Mouse (Mus musculus) neural tube, embryonic 15.5 days (tissue): Measurements from ENCODE around the gene Pkd1. TPM values are rescaled to one million over a fixed set of nuclear protein-coding genes. Genes with fewer than 3 reads are reported as not detected.
A peak's percentile ranks its signal among the peaks of the same experiment; 100 is the strongest.

ENCODE experiments used
- ATAC-seq: fragments of 200-750 bp; cut with Nextera tagmentation; 2 replicates; pipeline ENCODE4 v1.8.0; 2017; ENCODE audit warnings: mild to moderate bottlenecking, moderate TSS enrichment, moderate library complexity; ENCODE audit not compliant: low FRiP score
- H3K27ac ChIP-seq: fragments of 300-500 bp; sonication (generic); replicated peaks from 2 replicates; pipeline ENCODE4 v1.5.1; 2015; ENCODE audit warnings: mild to moderate bottlenecking, inconsistent platforms
- H3K27me3 ChIP-seq: fragments of 300-500 bp; sonication (generic); replicated peaks from 2 replicates; pipeline ENCODE4 v1.6.1; 2015; ENCODE audit warnings: inconsistent platforms
- H3K36me3 ChIP-seq: fragments of 300-500 bp; sonication (generic); 2 replicates; pipeline ENCODE4 v1.6.1; 2015; ENCODE audit warnings: inconsistent platforms
- H3K4me1 ChIP-seq: fragments of 300-500 bp; sonication (generic); 2 replicates; pipeline ENCODE4 v1.6.1; 2015; ENCODE audit warnings: inconsistent platforms
- H3K4me2 ChIP-seq: fragments of 300-500 bp; sonication (generic); 2 replicates; pipeline ENCODE4 v1.6.1; 2015; ENCODE audit warnings: inconsistent platforms, mild to moderate bottlenecking, moderate library complexity
- H3K4me3 ChIP-seq: fragments of 300-500 bp; sonication (generic); replicated peaks from 2 replicates; pipeline ENCODE4 v1.5.1; 2015; ENCODE audit warnings: mild to moderate bottlenecking, inconsistent platforms
- H3K9ac ChIP-seq: fragments of 300-500 bp; sonication (generic); replicated peaks from 2 replicates; pipeline ENCODE4 v1.6.1; 2015; ENCODE audit warnings: mild to moderate bottlenecking, inconsistent platforms
- H3K9me3 ChIP-seq: fragments of 300-500 bp; sonication (generic); replicated peaks from 2 replicates; pipeline ENCODE4 v1.6.1; 2016; ENCODE audit warnings: inconsistent platforms
- WGBS: fragments of 180-500 bp; shearing (Covaris S2); methylation state at CpG from one replicate; pipeline ENCODE4 v1.1.7; 2015; ENCODE audit warnings: mixed read lengths; 5-methylcytosine and 5-hydroxymethylcytosine counted together
- polyA plus RNA-seq: library from polyadenylated mRNA; unstranded; fragments of >200 nt; fragmentation: Nextera tagmentation; extraction: Ambion mirVana; gene quantifications from 2 replicates; pipeline ENCODE4 v1.2.1, GENCODE M21; 2015

Gene Pkd1
- polyA plus RNA-seq, 1 experiment from 2014 or later: 31.2 TPM

- Histone ChIP-seq H3K9ac (no peak overlapping the region), H3K4me3 (no peak overlapping the region), H3K27ac (no peak overlapping the region), H3K4me2 (no peak overlapping the region), H3K9me3 (no peaks in the 10 kb centered on the region), H3K4me1 (0 out of 2 replicates have a peak, but pooled peaks cover 3% of the 10 kb centered on the region), H3K27me3 (no peaks in the 10 kb centered on the region), H3K36me3 (peaks cover 98% of the 10 kb centered on the region)
- ATAC-seq: no peak
- WGBS: 94% methylated on average over 8 of the region's 8 CpGs
Measured at GRCm38 (mm10) chr17:24625472-24625871, 75.8 kb downstream of the Pkd1 start.

- H3K36me3 ChIP-seq: peaks cover 71% of the 10 kb centered on the region
- H3K27ac ChIP-seq: no peak overlapping the region
- peaks cover 22% of the 10 kb centered on the region for H3K4me1 ChIP-seq
- no peak for ATAC-seq
- no peak overlapping the region for H3K4me2 ChIP-seq
- no peaks in the 10 kb centered on the region for H3K27me3 ChIP-seq
- no peak overlapping the region for H3K4me3 ChIP-seq
- 55% methylated on average over 5 of the region's 5 CpGs for WGBS
- no peak overlapping the region for H3K9ac ChIP-seq
- no peaks in the 10 kb centered on the region for H3K9me3 ChIP-seq
Measured at GRCm38 (mm10) chr17:24628646-24629045, 79.0 kb downstream of the Pkd1 start.

DNA sequence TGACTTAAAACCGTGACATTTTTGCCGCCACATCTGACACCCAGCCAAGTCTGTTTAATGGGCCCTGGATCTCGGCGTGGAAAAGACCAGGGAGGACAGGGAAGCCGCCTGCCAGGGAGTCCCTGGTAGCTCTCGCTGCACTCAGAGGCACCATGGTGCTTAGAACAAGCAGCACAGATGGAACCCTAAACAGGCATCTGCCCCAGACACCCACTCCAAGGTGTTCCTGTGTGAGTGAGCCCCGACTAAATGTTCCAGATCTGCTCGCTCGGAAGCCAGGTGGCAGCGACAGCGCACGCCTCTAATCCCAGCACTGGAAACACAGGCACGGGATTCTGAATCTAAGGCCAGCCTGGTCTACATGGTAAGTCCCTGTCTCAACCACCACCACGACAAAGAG, 80.4 kb downstream of the Pkd1 start:
- Histone ChIP-seq H3K27ac (no peak overlapping the region), H3K4me1 (peaks cover 26% of the 10 kb centered on the region), H3K9ac (no peak overlapping the region), H3K36me3 (peaks cover 57% of the 10 kb centered on the region), H3K4me3 (no peak overlapping the region), H3K9me3 (no peaks in the 10 kb centered on the region), H3K4me2 (no peak overlapping the region), H3K27me3 (no peaks in the 10 kb centered on the region)
- ATAC-seq: no peak
- 90% methylated on average over 14 of the region's 14 CpGs for WGBS

DNA sequence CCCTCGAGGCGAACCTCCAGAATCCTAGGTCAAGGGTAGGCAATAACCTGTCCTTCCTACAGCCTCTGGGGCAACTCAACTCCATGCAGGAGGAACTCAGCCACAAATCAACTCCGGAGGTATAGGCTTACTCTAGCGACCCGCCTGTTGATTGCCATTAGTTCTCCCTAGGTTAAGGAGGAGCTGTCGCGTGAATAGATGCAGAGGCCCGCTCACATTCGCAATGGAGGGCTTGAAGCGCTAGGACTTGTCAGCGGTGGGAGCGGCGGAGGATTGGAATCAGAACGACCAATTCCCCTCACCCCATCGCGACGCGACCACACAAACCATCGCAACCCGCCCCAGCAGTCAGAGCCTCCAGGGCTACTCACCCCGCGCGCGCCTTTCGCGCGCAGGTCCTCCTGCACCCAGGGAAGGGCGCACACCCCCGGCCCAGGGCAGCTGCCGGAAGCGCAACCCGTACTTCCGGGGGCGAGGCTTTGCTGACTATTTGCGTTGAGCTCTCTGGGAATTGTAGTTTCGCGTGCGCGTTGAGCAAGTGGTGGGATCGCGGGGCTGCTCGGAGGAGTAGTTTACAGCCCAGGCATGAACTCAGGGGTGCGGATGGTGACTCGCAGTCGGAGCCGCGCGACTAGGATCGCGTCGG, 82.7 kb downstream of the Pkd1 start, which contains the start of the genes Tsc2 and Nthl1:
TSS of gene Tsc2 (minus strand) at position 464 of the 646 bp plus-strand sequence.
TSS of gene Nthl1 (plus strand) at position 514 of the 646 bp plus-strand sequence.
- Histone ChIP-seq H3K36me3 (peaks cover 35% of the 10 kb centered on the region), H3K9me3 (no peaks in the 10 kb centered on the region), H3K27me3 (no peaks in the 10 kb centered on the region), H3K9ac (peak within 1 kb of the TSS; percentile 74), H3K4me3 (peak within 1 kb of the TSS; percentile 78), H3K4me2 (peak within 1 kb of the TSS; percentile 91), H3K27ac (peak within 1 kb of the TSS; percentile 83), H3K4me1 (peaks cover 26% of the 10 kb centered on the region)
- peak; percentile 90 for ATAC-seq
- 1% methylated on average over 51 of the region's 51 CpGs for WGBS

DNA sequence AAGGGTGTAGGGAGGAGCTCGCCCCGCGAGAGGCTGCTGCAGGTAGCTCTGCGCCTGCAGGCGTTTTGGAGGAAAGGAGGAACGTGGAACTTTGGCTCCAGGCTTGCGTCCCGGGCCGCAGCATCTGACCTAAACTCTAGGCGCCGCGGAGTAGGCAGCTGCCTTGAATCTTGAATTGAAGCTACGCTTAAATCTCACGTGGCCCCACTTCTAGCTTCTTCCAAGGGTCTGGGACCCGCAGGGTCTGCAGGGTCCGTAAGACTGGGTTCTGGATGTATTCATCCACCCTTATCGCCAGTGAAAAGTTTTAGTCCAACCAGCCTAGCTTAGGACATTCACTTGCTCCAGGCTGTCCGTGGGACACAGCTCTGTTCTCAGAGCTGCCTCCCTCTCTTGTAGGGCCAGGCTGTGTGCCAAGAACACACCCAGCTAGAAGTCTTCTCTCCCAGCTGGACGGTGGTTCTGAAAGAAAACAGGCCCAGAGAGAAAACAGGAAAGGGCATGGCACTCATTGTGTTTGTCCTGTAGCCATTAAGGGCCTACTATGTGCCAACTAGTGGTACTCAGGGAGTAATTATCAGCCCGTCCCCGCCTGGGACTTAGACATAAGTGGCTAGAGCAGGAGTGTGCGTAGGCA, 83.3 kb downstream of the Pkd1 start:
- H3K27ac ChIP-seq: peak overlapping the region; percentile 83
- H3K9me3 ChIP-seq: no peaks in the 10 kb centered on the region
- no peaks in the 10 kb centered on the region for H3K27me3 ChIP-seq
- peak overlapping the region; percentile 78 for H3K4me3 ChIP-seq
- WGBS: 11% methylated on average over 22 of the region's 22 CpGs
- peak overlapping the region; percentile 74 for H3K9ac ChIP-seq
- H3K36me3 ChIP-seq: peaks cover 30% of the 10 kb centered on the region
- peak; percentile 25 for ATAC-seq
- peak overlapping the region; percentile 91 for H3K4me2 ChIP-seq
- peaks cover 26% of the 10 kb centered on the region for H3K4me1 ChIP-seq

GRCm38 (mm10) chr17:24633831-24634230, 84.2 kb downstream of the Pkd1 start:
- Histone ChIP-seq H3K4me2 (no peak overlapping the region), H3K27ac (peak overlapping the region; percentile 83; the same call in 1 of the 2 replicates), H3K36me3 (peaks cover 26% of the 10 kb centered on the region), H3K4me1 (peaks cover 26% of the 10 kb centered on the region), H3K9ac (no peak overlapping the region; the same call in 1 of the 2 replicates), H3K9me3 (no peaks in the 10 kb centered on the region), H3K4me3 (no peak overlapping the region), H3K27me3 (no peaks in the 10 kb centered on the region)
- 97% methylated on average over 11 of the region's 11 CpGs for WGBS
- ATAC-seq: no peak

DNA sequence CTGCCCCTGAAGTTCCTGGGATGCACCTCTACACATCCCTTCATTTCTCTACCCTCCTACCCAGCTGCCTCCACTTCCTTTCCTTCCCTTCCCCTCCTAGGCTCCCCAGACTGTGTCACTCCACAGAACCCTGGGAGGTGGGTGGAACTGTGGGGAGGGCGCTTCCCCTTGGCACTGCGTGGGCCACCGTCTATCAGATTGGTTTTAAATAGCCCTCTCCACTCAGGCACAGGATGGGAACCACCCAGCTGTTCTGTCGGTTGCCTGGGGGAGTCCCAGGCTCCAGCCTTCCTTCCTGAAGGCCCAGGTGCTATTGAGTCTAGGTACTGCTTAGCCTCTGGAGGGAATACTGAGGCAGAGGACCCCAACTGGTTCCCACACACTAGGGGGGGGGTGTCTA, 85.4 kb downstream of the Pkd1 start:
- no peak overlapping the region for H3K4me2 ChIP-seq
- H3K4me3 ChIP-seq: no peak overlapping the region
- peaks cover 15% of the 10 kb centered on the region for H3K36me3 ChIP-seq
- WGBS: 96% methylated on average over 4 of the region's 4 CpGs
- peaks cover 29% of the 10 kb centered on the region for H3K4me1 ChIP-seq
- no peak overlapping the region for H3K27ac ChIP-seq
- H3K9ac ChIP-seq: no peak overlapping the region
- no peak for ATAC-seq
- no peaks in the 10 kb centered on the region for H3K9me3 ChIP-seq
- no peaks in the 10 kb centered on the region for H3K27me3 ChIP-seq

DNA sequence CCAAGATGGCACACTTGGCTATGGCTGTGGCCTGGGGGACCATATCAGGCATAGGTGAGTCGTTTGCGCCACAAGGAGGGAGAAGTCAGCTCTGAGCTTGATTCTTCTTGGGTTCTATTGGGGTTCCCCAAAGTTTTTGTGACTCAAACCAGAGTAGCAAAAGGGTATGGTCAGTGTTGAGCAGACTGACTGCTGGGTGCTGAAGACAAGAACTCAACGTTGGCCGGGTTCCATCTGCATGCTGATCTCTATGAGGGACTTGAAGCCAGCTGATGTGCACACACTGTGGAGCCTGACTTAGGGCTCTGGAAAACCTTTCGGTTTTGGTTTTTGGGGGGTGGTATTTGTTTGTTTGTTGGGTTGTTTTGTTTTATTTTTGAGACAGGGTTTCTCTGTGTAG, 86.1 kb downstream of the Pkd1 start:
- H3K36me3 ChIP-seq: peaks cover 12% of the 10 kb centered on the region
- no peak overlapping the region for H3K27ac ChIP-seq
- 98% methylated on average over 5 of the region's 5 CpGs for WGBS
- no peak overlapping the region for H3K4me2 ChIP-seq
- H3K27me3 ChIP-seq: no peaks in the 10 kb centered on the region
- H3K4me3 ChIP-seq: no peak overlapping the region
- ATAC-seq: no peak
- no peaks in the 10 kb centered on the region for H3K9me3 ChIP-seq
- no peak overlapping the region for H3K9ac ChIP-seq
- H3K4me1 ChIP-seq: peaks cover 30% of the 10 kb centered on the region

GRCm38 (mm10) chr17:24636781-24637481, 87.3 kb downstream of the Pkd1 start:
- H3K36me3 ChIP-seq: peaks cover 17% of the 10 kb centered on the region
- 68% methylated on average over 5 of the region's 5 CpGs for WGBS
- no peak for ATAC-seq

DNA sequence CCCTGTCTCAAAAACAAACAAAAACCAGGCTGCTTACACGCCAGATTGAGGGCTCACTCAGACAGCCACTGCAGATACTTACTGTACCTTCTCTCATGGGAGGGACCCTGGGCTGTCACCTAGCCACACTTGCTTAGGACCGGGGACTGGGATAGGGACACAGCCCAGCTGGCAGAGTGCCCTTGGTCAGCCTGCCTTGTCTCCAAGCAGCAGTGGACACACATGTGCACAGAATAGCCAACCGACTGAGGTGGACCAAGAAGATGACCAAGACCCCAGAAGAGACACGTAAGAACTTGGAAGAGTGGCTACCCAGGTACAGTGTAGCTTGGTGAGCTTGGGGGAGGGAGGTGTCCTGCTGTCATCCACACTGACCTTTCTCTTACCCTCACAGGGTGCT, 88.6 kb downstream of the Pkd1 start:
- no peaks in the 10 kb centered on the region for H3K9me3 ChIP-seq
- H3K4me3 ChIP-seq: no peak overlapping the region
- H3K27me3 ChIP-seq: no peaks in the 10 kb centered on the region
- H3K4me1 ChIP-seq: peaks cover 16% of the 10 kb centered on the region
- peaks cover 19% of the 10 kb centered on the region for H3K36me3 ChIP-seq
- WGBS: 88% methylated on average over 4 of the region's 4 CpGs
- no peak for ATAC-seq
- H3K4me2 ChIP-seq: no peak overlapping the region
- no peak overlapping the region for H3K9ac ChIP-seq
- no peak overlapping the region for H3K27ac ChIP-seq

More at GRCm38 (mm10) chr17:24636781-24637481, 87.3 kb downstream of the Pkd1 start:
- H3K27ac ChIP-seq: no peak overlapping the region
- H3K9me3 ChIP-seq: no peaks in the 10 kb centered on the region
- H3K4me2 ChIP-seq: no peak overlapping the region
- no peaks in the 10 kb centered on the region for H3K27me3 ChIP-seq
- peaks cover 25% of the 10 kb centered on the region for H3K4me1 ChIP-seq
- H3K4me3 ChIP-seq: no peak overlapping the region
- no peak overlapping the region for H3K9ac ChIP-seq

- H3K4me2 ChIP-seq: no peak overlapping the region
- H3K27ac ChIP-seq: peak overlapping the region; percentile 41
- no peak overlapping the region for H3K9ac ChIP-seq
- WGBS: 73% methylated on average over 9 of the region's 9 CpGs
- peaks cover 10% of the 10 kb centered on the region for H3K4me1 ChIP-seq
- H3K36me3 ChIP-seq: peaks cover 19% of the 10 kb centered on the region
- H3K27me3 ChIP-seq: no peaks in the 10 kb centered on the region
- ATAC-seq: no peak
- H3K4me3 ChIP-seq: no peak overlapping the region
- H3K9me3 ChIP-seq: no peaks in the 10 kb centered on the region
Measured at GRCm38 (mm10) chr17:24638840-24639239, 89.2 kb downstream of the Pkd1 start.
